Mouse (Mus musculus) frontal cortex, postnatal 36 days (tissue): ENCODE measurements around the gene Olfr978.
"Not testable (repeated sequence)": the region's sequence is repeated elsewhere in the genome, so short reads cannot be mapped to it uniquely, and the experiment has no call there.

Source experiments
- DNase-seq, 2 experiments: peaks; one replicate each; pipeline ENCODE4 v3.0.0; 2022; ENCODE audit warnings: low spot score in 2 of 2

Gene Olfr978

DNA sequence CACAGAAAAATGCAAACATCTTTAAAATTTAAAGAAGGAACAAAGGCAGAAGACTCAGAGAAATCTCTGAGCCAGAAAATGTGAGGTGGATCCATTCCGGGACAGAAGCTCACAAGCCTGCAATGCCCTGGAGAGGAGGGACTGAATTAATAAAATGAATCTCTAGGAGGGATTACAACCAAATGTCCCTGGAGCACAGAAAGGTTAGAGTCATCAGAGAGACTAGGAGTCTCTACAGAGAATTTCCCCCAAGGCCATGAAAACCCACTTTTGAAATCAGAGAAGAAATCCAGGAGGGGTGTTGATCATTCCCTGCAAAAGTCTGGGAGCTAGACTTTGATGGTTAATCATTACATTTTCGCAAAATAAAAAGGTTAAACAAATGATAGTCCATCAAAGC is at the start of gene Olfr978:
Gene Olfr978, plus strand, starts transcription at position 301 of the 400 bp plus-strand sequence.
- no peak for DNase-seq

DNA sequence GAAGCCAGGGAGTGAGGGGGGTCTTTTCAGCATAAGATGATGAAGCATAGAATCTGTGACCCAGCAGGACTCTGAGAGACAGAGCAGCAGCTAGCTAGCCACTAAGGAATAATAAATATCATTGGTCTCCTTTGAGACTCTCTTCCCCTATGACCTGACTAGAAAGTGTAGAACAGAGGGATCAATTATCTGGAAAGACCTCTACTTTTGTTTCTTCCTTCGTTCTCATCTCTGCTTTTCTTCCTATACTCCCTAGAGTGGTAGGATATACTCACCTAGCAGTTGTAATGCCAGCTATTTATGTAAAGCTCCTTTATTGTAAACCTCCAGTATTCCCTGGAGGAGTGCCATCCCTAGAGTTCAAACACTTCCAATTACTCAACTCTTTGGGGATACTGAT is 40.0 kb upstream of the Olfr978 start, which contains the start of gene Olfr975:
Gene Olfr975, minus strand, starts transcription at position 101 of the 400 bp plus-strand sequence.
- no peak for DNase-seq

DNA sequence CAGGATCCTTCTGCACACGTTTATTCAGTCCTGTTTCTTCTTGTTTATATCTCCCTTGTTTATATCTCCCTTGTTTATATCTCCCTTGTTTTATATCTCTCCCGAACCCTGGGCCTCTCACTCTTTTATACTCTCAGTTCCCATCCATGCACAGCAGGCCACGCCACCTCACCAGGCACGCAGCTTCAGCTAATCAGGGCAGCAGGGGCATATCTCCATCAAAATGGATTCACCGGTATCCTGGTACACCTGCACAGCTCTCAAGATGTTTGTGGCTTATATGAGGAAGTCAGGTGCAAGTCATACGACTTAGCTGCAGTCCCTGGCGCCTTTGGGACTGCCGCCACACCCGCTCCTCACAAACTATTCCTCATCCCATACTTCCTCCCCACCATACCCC is 30.9 kb upstream of the Olfr978 start, which contains the start of gene Olfr976:
Gene Olfr976, minus strand, starts transcription at position 101 of the 400 bp plus-strand sequence.
- not testable (repeated sequence) for DNase-seq

- not testable (repeated sequence) for DNase-seq
Measured at GRCm38 (mm10) chr9:39976581-39977145, 15.2 kb upstream of the Olfr978 start.

- DNase-seq, result no peak
Measured at GRCm38 (mm10) chr9:40003365-40003764, 11.5 kb downstream of the Olfr978 start, which contains the start of gene Olfr979. Gene Olfr979 (minus strand): TSS chr9:40003465.

DNA sequence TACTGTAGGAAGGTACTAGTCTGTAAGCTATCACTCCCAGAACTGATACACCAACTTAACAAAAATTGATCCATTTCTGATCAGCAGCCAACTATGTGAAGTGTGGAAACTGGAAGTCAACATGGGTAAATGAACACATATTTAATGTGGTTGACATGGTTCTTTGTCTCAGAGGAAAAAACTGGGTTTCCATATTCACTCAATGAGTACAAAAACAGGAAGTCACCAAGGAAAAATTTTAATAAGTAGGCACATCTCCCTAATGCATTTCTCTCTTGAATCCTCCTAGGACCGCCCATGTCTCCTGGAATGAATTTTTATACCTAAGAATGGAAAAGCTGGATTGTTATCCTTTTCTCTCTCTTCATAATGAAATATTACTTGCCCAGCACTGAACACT is 17.6 kb downstream of the Olfr978 start, which contains the start of gene Olfr980:
Gene Olfr980, minus strand, starts transcription at position 101 of the 400 bp plus-strand sequence.
- no peak for DNase-seq

GRCm38 (mm10) chr9:40021164-40021563 is 29.3 kb downstream of the Olfr978 start, which contains the start of gene Olfr981:
Gene Olfr981 (plus strand): TSS chr9:40021464.
- no peak for DNase-seq
